Mouse (Mus musculus): ENCODE data around the gene Vmn2r77. TPM values are rescaled to one million over a fixed set of nuclear protein-coding genes. Genes with fewer than 3 reads are reported as not detected.

The Vmn2r77 gene
- total and polyA plus RNA-seq, 3 experiments: not detected

GRCm38 (mm10) chr7:86816466-86816865 is 21.6 kb downstream of the Vmn2r77 start:
- DNase-seq: no peak
- no peaks in the 10 kb centered on the region for H3K36me3 ChIP-seq (ENCODE audit: control insufficient read depth, insufficient read depth, low read length)
- H3K27ac ChIP-seq: no peak overlapping the region
- H3K4me3 ChIP-seq: no peak overlapping the region
- no peak overlapping the region for H3K9ac ChIP-seq (ENCODE audit: low read depth, low read length)
- intact Hi-C loops (cut with DNase I): no loop called here
- 43% methylated on average over 1 of the region's 1 CpGs for WGBS
- no peaks in the 10 kb centered on the region for H3K27me3 ChIP-seq (ENCODE audit: control insufficient read depth, insufficient read depth, low read length)
- H3K79me2 ChIP-seq (replicated peaks; ENCODE audit: control insufficient read depth, insufficient read depth, low read length): no peaks in the 10 kb centered on the region
- no peaks in the 10 kb centered on the region for H3K4me1 ChIP-seq (ENCODE audit: control insufficient read depth, insufficient read depth, low read length)
- no peak for TF ChIP-seq EP300 (IDR thresholded peaks at IDR 0.05; ENCODE audit: insufficient read depth, low read depth, low read length)
- no peak for TF ChIP-seq CTCF (IDR thresholded peaks at IDR 0.05)
- TF ChIP-seq POLR2A (IDR thresholded peaks at IDR 0.05; ENCODE audit: insufficient read depth, low read depth, low read length): no peak

Other genes with a start within 250 kb of the Vmn2r77 start
- not detected for gene Olfr295, start 211.2 kb upstream of the Vmn2r77 start, total RNA-seq (2021)
- gene Olfr295, start 211.2 kb upstream of the Vmn2r77 start, polyA plus RNA-seq (2012; rRNA removed): not detected in 2 replicates
- gene Olfr294, start 178.4 kb upstream of the Vmn2r77 start, total RNA-seq (2021): not detected
- not detected in 2 replicates for gene Olfr294, start 178.4 kb upstream of the Vmn2r77 start, polyA plus RNA-seq (2012; rRNA removed)
- not detected for gene Olfr293, start 146.0 kb upstream of the Vmn2r77 start, total RNA-seq (2021)
- gene Olfr293, start 146.0 kb upstream of the Vmn2r77 start, polyA plus RNA-seq (2012; rRNA removed): not detected in 2 replicates
- not detected for gene Olfr292, start 106.7 kb upstream of the Vmn2r77 start, total RNA-seq (2021)
- gene Olfr292, start 106.7 kb upstream of the Vmn2r77 start, polyA plus RNA-seq (2012; rRNA removed): not detected in 2 replicates
- not detected for gene Folh1, start 19.1 kb upstream of the Vmn2r77 start, total RNA-seq (2021)
- 0.09 and 0.18 TPM in 2 replicates for gene Folh1, start 19.1 kb upstream of the Vmn2r77 start, polyA plus RNA-seq (2012; rRNA removed)
- gene Vmn2r78, start 120.1 kb downstream of the Vmn2r77 start, total RNA-seq (2021): not detected
- not detected in 2 replicates for gene Vmn2r78, start 120.1 kb downstream of the Vmn2r77 start, polyA plus RNA-seq (2012; rRNA removed)
- gene Vmn2r79, start 201.1 kb downstream of the Vmn2r77 start, total RNA-seq (2021): not detected
- not detected in 2 replicates for gene Vmn2r79, start 201.1 kb downstream of the Vmn2r77 start, polyA plus RNA-seq (2012; rRNA removed)

Measured in heart, adult 2 months (tissue).